Mouse (Mus musculus): Measurements from ENCODE around the gene Wdr31. TPM values are rescaled to one million over a fixed set of nuclear protein-coding genes. Genes with fewer than 3 reads are reported as not detected.
"Not testable (repeated sequence)": the region's sequence is repeated elsewhere in the genome, so short reads cannot be mapped to it uniquely, and the experiment has no call there.

The Wdr31 gene
- polyA plus RNA-seq, 1 experiment from 2014 or later: 0.88 TPM

- H3K36me3 ChIP-seq (replicated peaks); H3K9ac ChIP-seq; ATAC-seq (ENCODE audit: insufficient read depth); H3K9me3 ChIP-seq (replicated peaks); H3K27ac ChIP-seq (replicated peaks): not testable (repeated sequence)
- Histone ChIP-seq H3K4me2 (peak overlapping the region; percentile 76), H3K4me1 (replicated peaks) (peaks cover 16% of the 10 kb centered on the region), H3K27me3 (peaks cover 65% of the 10 kb centered on the region), H3K4me3 (replicated peaks) (peak overlapping the region; percentile 53)
- 12% methylated on average over 11 of the region's 11 CpGs for WGBS (ENCODE audit: insufficient replicate concordance)
Measured at GRCm38 (mm10) chr4:62479593-62479936, 8.9 kb upstream of the Wdr31 start.

GRCm38 (mm10) chr4:62477542-62478244 is 7.0 kb upstream of the Wdr31 start:
- Histone ChIP-seq H3K36me3 (replicated peaks) (no peaks in the 10 kb centered on the region), H3K9ac (no peak overlapping the region), H3K4me2 (no peak overlapping the region), H3K27me3 (peaks cover 64% of the 10 kb centered on the region), H3K9me3 (replicated peaks) (no peaks in the 10 kb centered on the region), H3K27ac (replicated peaks) (no peak overlapping the region), H3K4me1 (replicated peaks) (peaks cover 20% of the 10 kb centered on the region), H3K4me3 (replicated peaks) (no peak overlapping the region)
- 61% methylated on average over 6 of the region's 6 CpGs for WGBS (ENCODE audit: insufficient replicate concordance)
- ATAC-seq (ENCODE audit: insufficient read depth): no peak

GRCm38 (mm10) chr4:62475793-62476192 is 5.1 kb upstream of the Wdr31 start:
- Histone ChIP-seq H3K4me1 (replicated peaks) (peaks cover 21% of the 10 kb centered on the region), H3K27me3 (peaks cover 45% of the 10 kb centered on the region), H3K4me2 (no peak overlapping the region), H3K36me3 (replicated peaks) (no peaks in the 10 kb centered on the region), H3K27ac (replicated peaks) (no peak overlapping the region), H3K9me3 (replicated peaks) (no peaks in the 10 kb centered on the region), H3K4me3 (replicated peaks) (no peak overlapping the region), H3K9ac (no peak overlapping the region)
- WGBS (ENCODE audit: insufficient replicate concordance): 73% methylated on average over 6 of the region's 6 CpGs
- no peak for ATAC-seq (ENCODE audit: insufficient read depth)

GRCm38 (mm10) chr4:62475131-62475530 is 4.4 kb upstream of the Wdr31 start:
- WGBS (ENCODE audit: insufficient replicate concordance): 80% methylated on average over 2 of the region's 2 CpGs

GRCm38 (mm10) chr4:62472071-62472470 is 1.4 kb upstream of the Wdr31 start:
- no peak overlapping the region for H3K4me2 ChIP-seq
- ATAC-seq (ENCODE audit: insufficient read depth): no peak
- no peak overlapping the region for H3K27ac ChIP-seq (replicated peaks)
- H3K9ac ChIP-seq: no peak overlapping the region
- peaks cover 12% of the 10 kb centered on the region for H3K4me1 ChIP-seq (replicated peaks)
- H3K27me3 ChIP-seq: peaks cover 10% of the 10 kb centered on the region
- no peaks in the 10 kb centered on the region for H3K36me3 ChIP-seq (replicated peaks)
- no peak overlapping the region for H3K4me3 ChIP-seq (replicated peaks)
- H3K9me3 ChIP-seq (replicated peaks): no peaks in the 10 kb centered on the region
- 89% methylated on average over 2 of the region's 2 CpGs for WGBS (ENCODE audit: insufficient replicate concordance)

More at GRCm38 (mm10) chr4:62475131-62475530, 4.4 kb upstream of the Wdr31 start:
- no peak for ATAC-seq (ENCODE audit: insufficient read depth)
- peaks cover 39% of the 10 kb centered on the region for H3K27me3 ChIP-seq
- H3K27ac ChIP-seq (replicated peaks): no peak overlapping the region
- H3K4me3 ChIP-seq (replicated peaks): no peak overlapping the region
- no peaks in the 10 kb centered on the region for H3K36me3 ChIP-seq (replicated peaks)
- H3K4me1 ChIP-seq (replicated peaks): peaks cover 21% of the 10 kb centered on the region
- H3K4me2 ChIP-seq: no peak overlapping the region
- no peaks in the 10 kb centered on the region for H3K9me3 ChIP-seq (replicated peaks)
- H3K9ac ChIP-seq: no peak overlapping the region

GRCm38 (mm10) chr4:62468158-62468557 is 2.5 kb downstream of the Wdr31 start:
- WGBS (ENCODE audit: insufficient replicate concordance): 78% methylated on average over 1 of the region's 1 CpGs
- ATAC-seq (ENCODE audit: insufficient read depth): no peak
- Histone ChIP-seq H3K9me3 (replicated peaks) (no peaks in the 10 kb centered on the region), H3K4me2 (no peak overlapping the region), H3K27me3 (no peaks in the 10 kb centered on the region), H3K4me3 (replicated peaks) (no peak overlapping the region), H3K9ac (no peak overlapping the region), H3K36me3 (replicated peaks) (no peaks in the 10 kb centered on the region), H3K27ac (replicated peaks) (no peak overlapping the region), H3K4me1 (replicated peaks) (peaks cover 7% of the 10 kb centered on the region)

GRCm38 (mm10) chr4:62463124-62463523 is 7.6 kb downstream of the Wdr31 start:
- ATAC-seq (ENCODE audit: insufficient read depth): no peak

GRCm38 (mm10) chr4:62460348-62460747 is 10.3 kb downstream of the Wdr31 start:
- H3K4me2 ChIP-seq: no peak overlapping the region
- no peak overlapping the region for H3K27ac ChIP-seq (replicated peaks)
- no peaks in the 10 kb centered on the region for H3K9me3 ChIP-seq (replicated peaks)
- H3K4me3 ChIP-seq (replicated peaks): no peak overlapping the region
- no peak overlapping the region for H3K9ac ChIP-seq
- no peaks in the 10 kb centered on the region for H3K4me1 ChIP-seq (replicated peaks)
- ATAC-seq (ENCODE audit: insufficient read depth): no peak
- H3K27me3 ChIP-seq: no peaks in the 10 kb centered on the region
- WGBS (ENCODE audit: insufficient replicate concordance): 75% methylated on average over 8 of the region's 8 CpGs
- no peaks in the 10 kb centered on the region for H3K36me3 ChIP-seq (replicated peaks)

More at GRCm38 (mm10) chr4:62463124-62463523, 7.6 kb downstream of the Wdr31 start:
- no peak overlapping the region for H3K4me3 ChIP-seq (replicated peaks)
- no peaks in the 10 kb centered on the region for H3K36me3 ChIP-seq (replicated peaks)
- H3K27ac ChIP-seq (replicated peaks): no peak overlapping the region
- no peaks in the 10 kb centered on the region for H3K9me3 ChIP-seq (replicated peaks)
- H3K4me1 ChIP-seq (replicated peaks): no peaks in the 10 kb centered on the region
- no peak overlapping the region for H3K4me2 ChIP-seq
- WGBS (ENCODE audit: insufficient replicate concordance): 61% methylated on average over 2 of the region's 2 CpGs
- no peak overlapping the region for H3K9ac ChIP-seq
- H3K27me3 ChIP-seq: no peaks in the 10 kb centered on the region

- Histone ChIP-seq H3K27me3 (no peaks in the 10 kb centered on the region), H3K4me3 (replicated peaks) (no peak overlapping the region), H3K4me1 (replicated peaks) (no peaks in the 10 kb centered on the region), H3K27ac (replicated peaks) (no peak overlapping the region), H3K9me3 (replicated peaks) (no peaks in the 10 kb centered on the region), H3K36me3 (replicated peaks) (no peaks in the 10 kb centered on the region), H3K9ac (no peak overlapping the region), H3K4me2 (no peak overlapping the region)
- 76% methylated on average over 3 of the region's 3 CpGs for WGBS (ENCODE audit: insufficient replicate concordance)
- ATAC-seq (ENCODE audit: insufficient read depth): no peak
Measured at GRCm38 (mm10) chr4:62459081-62459480, 11.6 kb downstream of the Wdr31 start.

- Histone ChIP-seq H3K9me3 (replicated peaks) (no peaks in the 10 kb centered on the region), H3K27ac (replicated peaks) (no peak overlapping the region), H3K9ac (no peak overlapping the region), H3K36me3 (replicated peaks) (no peaks in the 10 kb centered on the region), H3K4me3 (replicated peaks) (no peak overlapping the region), H3K4me2 (no peak overlapping the region), H3K4me1 (replicated peaks) (no peaks in the 10 kb centered on the region), H3K27me3 (no peaks in the 10 kb centered on the region)
- no peak for ATAC-seq (ENCODE audit: insufficient read depth)
- 42% methylated on average over 5 of the region's 5 CpGs for WGBS (ENCODE audit: insufficient replicate concordance)
Measured at GRCm38 (mm10) chr4:62454995-62455394, 15.7 kb downstream of the Wdr31 start.

- Histone ChIP-seq H3K27ac (replicated peaks) (no peak overlapping the region), H3K27me3 (no peaks in the 10 kb centered on the region), H3K9ac (no peak overlapping the region), H3K4me2 (no peak overlapping the region), H3K4me3 (replicated peaks) (no peak overlapping the region), H3K4me1 (replicated peaks) (no peaks in the 10 kb centered on the region), H3K36me3 (replicated peaks) (no peaks in the 10 kb centered on the region), H3K9me3 (replicated peaks) (no peaks in the 10 kb centered on the region)
- no peak for ATAC-seq (ENCODE audit: insufficient read depth)
- 56% methylated on average over 4 of the region's 4 CpGs for WGBS (ENCODE audit: insufficient replicate concordance)
Measured at GRCm38 (mm10) chr4:62440986-62441385, 29.7 kb downstream of the Wdr31 start.

- Histone ChIP-seq H3K27ac (replicated peaks) (no peak overlapping the region), H3K27me3 (no peaks in the 10 kb centered on the region), H3K4me3 (replicated peaks) (no peak overlapping the region), H3K9me3 (replicated peaks) (no peaks in the 10 kb centered on the region), H3K4me2 (no peak overlapping the region), H3K4me1 (replicated peaks) (no peaks in the 10 kb centered on the region), H3K9ac (no peak overlapping the region), H3K36me3 (replicated peaks) (no peaks in the 10 kb centered on the region)
- no peak for ATAC-seq (ENCODE audit: insufficient read depth)
- WGBS (ENCODE audit: insufficient replicate concordance): 51% methylated on average over 4 of the region's 4 CpGs
Measured at GRCm38 (mm10) chr4:62440544-62440943, 30.2 kb downstream of the Wdr31 start.

Measured in liver, embryonic 15.5 days (tissue).